Mouse (Mus musculus): ENCODE measurements at regions not wholly inside any gene's neighbourhood (a gene's known extent, or its start where the extent isn't known, plus 50 kb on each side); places are given as distances from the start of the nearest gene placed in this dataset.

DNA sequence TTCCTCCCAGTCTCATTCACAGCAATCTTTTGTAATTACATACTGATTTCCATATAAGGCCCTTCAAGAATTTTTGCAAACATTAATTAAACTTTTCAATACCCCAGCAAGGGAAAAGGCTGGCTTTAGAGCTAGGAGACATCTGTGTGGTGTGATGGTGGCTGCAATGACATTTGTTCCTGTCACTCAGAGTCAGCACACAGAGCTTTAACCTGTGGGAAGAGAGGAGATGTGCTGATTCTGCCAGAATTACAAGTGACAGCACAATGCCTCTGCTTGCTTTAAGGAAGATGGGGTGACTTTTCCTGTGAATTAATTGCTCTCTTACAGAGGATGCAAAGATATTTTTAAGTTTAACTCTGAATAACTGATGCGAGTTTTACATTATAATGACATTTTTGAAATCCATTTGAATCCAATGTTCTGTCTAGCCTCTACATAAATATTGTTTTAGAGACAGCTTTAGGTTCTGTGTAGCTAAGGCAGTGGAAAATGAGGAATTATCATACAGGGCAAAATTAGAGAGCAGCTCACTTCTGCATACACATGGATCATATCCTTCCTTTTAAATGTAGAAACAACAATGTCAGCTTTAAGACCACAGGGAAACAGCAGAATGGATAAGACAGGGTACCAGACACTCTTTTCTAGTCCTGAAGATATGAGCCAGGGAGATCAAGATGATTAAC, 118.1 kb upstream of the Immp2l start:
- TF ChIP-seq ZC3H11A (IDR thresholded peaks at IDR 0.05; ENCODE audit: borderline replicate concordance, low read depth, low read length) (no peak), HCFC1 (IDR thresholded peaks at IDR 0.05; ENCODE audit: borderline replicate concordance, insufficient read depth, low read length) (no peak), MAFK (IDR thresholded peaks at IDR 0.05; ENCODE audit: insufficient read depth, low read depth, low read length) (no peak), CHD2 (IDR thresholded peaks at IDR 0.05; ENCODE audit: low read depth, low read length) (no peak)
